Mouse (Mus musculus): ENCODE data around the gene Iqgap2. TPM values are rescaled to one million over a fixed set of nuclear protein-coding genes. Genes with fewer than 3 reads are reported as not detected.

Gene Iqgap2
- polyA plus RNA-seq, 1 experiment from 2014 or later: 16.0 TPM

DNA sequence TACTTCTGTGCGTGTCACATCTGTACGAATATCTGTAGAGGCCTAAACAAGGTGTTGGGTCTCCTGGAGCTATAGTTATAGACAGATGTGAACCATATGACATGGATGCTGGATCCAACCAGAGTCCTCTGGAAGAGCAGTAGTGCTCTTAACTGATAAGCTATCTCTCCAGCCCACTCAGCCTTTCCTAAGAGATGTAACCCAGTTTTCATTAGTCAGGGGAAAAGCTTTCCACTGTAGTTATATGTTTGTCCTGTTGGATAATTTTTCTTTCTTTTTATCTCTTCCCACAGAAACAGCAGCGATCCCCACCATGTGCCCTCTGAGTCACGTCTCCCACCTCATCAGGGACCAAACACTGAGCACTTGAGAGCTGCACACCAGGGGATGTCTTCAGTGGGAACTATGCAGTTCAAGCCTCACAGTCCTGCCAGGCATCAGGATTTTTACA is 212.2 kb downstream of the Iqgap2 start:
- no peaks in the 10 kb centered on the region for H3K9me3 ChIP-seq (replicated peaks)
- H3K4me1 ChIP-seq (replicated peaks): peaks cover 63% of the 10 kb centered on the region
- H3K27me3 ChIP-seq: no peaks in the 10 kb centered on the region
- peak; percentile 99 for ATAC-seq (ENCODE audit: insufficient read depth)
- peak overlapping the region; percentile 56 for H3K4me2 ChIP-seq
- 21% methylated on average over 4 of the region's 4 CpGs for WGBS (ENCODE audit: insufficient replicate concordance)
- peak overlapping the region; percentile 42 for H3K9ac ChIP-seq
- peak overlapping the region; percentile 99 for H3K27ac ChIP-seq (replicated peaks)
- peaks cover 20% of the 10 kb centered on the region for H3K36me3 ChIP-seq (replicated peaks)
- peak overlapping the region; percentile 11 for H3K4me3 ChIP-seq (replicated peaks)

DNA sequence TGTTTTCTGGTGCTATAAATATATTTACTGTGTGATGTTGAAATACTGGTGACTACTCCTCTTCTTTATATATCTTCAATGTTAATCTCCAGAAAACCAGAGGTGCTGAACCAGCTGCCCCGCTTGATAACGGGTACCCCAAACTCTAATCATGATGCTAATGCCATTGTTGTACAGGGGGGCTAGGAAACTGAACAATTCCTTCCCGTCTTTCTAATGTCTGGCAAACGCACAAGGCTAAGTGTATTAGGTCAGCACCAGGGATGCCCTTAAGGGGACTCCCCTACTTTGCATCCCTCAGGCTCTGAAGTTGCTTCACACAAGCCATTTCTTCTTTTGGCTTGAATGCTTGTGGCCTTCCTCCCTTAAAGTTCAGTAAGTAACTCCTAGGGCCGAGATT is 212.6 kb downstream of the Iqgap2 start:
- Histone ChIP-seq H3K27ac (replicated peaks) (peak overlapping the region; percentile 99), H3K9me3 (replicated peaks) (no peaks in the 10 kb centered on the region), H3K4me2 (peak overlapping the region; percentile 56), H3K9ac (peak overlapping the region; percentile 42), H3K4me3 (replicated peaks) (no peak overlapping the region; the same call in 1 of the 2 replicates), H3K4me1 (replicated peaks) (peaks cover 67% of the 10 kb centered on the region), H3K27me3 (no peaks in the 10 kb centered on the region), H3K36me3 (replicated peaks) (peaks cover 18% of the 10 kb centered on the region)
- WGBS (ENCODE audit: insufficient replicate concordance): 34% methylated on average over 5 of the region's 5 CpGs
- ATAC-seq (ENCODE audit: insufficient read depth): peak; percentile 71

DNA sequence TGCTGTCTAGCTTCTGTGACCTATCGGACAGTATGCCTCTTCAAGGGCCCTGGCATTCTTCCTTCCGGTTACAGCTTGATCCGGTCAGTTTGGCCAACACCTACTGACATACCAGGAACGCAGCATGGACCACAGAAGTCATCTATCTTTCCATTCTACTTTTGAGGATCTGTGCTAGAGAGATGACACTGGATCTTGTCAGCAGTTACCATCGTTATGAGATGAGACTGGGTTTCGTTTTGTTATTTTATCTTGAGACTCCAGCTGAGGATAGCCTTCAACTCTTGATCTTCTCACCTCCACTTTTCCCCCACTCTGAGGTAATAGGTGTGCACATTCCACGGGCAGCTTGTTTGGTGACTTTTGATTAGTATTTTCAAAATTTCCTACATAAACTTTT is 219.3 kb downstream of the Iqgap2 start:
- ATAC-seq (ENCODE audit: insufficient read depth): no peak
- Histone ChIP-seq H3K36me3 (replicated peaks) (peaks cover 38% of the 10 kb centered on the region), H3K4me2 (peak overlapping the region; percentile 69), H3K27ac (replicated peaks) (peak overlapping the region; percentile 99), H3K9ac (peak overlapping the region; percentile 62), H3K4me1 (replicated peaks) (peaks cover 72% of the 10 kb centered on the region), H3K27me3 (no peaks in the 10 kb centered on the region), H3K9me3 (replicated peaks) (no peaks in the 10 kb centered on the region), H3K4me3 (replicated peaks) (peak overlapping the region; percentile 55)
- 37% methylated on average over 7 of the region's 7 CpGs for WGBS (ENCODE audit: insufficient replicate concordance)

DNA sequence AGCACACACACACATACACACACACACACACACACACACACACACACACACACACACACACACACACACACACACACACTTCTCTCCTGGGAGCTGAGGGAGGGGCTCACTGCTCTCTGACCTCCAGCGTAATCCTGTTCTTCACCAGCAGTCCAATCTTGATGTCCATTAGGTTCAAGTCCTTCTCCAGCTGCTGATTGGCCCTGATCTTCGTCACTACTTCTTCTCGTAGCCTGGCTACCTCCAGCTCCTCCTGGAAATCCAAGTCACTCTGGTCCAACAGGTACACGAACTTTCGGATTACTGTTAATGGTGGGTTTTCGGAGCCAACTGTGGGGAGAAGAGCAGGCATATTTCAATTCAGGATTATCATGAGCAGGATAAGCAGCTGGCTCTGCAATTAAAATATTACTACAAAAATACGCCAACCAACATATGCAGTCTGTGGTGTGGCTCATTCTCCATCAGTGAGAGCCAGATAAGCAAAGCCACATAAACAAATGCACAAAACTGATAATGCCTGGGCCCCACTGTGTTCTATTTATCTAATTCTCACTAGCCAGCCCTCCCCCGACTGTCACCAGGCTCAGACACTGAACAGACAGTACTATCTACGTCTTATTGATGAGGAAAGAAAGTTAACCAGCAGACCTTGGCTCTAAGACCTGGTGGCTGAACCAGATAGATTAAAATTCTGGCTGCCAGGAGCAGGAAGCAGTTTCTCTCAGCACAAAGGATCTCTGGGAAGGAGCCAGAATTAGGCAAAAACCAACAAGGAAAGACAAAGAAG is 220.4 kb downstream of the Iqgap2 start:
- ATAC-seq (ENCODE audit: insufficient read depth): peak; percentile 94
- Histone ChIP-seq H3K9me3 (replicated peaks) (no peaks in the 10 kb centered on the region), H3K4me1 (replicated peaks) (peaks cover 65% of the 10 kb centered on the region), H3K27me3 (no peaks in the 10 kb centered on the region), H3K4me2 (peak overlapping the region; percentile 69), H3K4me3 (replicated peaks) (peak overlapping the region; percentile 55), H3K9ac (peak overlapping the region; percentile 62), H3K36me3 (replicated peaks) (peaks cover 48% of the 10 kb centered on the region), H3K27ac (replicated peaks) (peak overlapping the region; percentile 99)
- 16% methylated on average over 9 of the region's 9 CpGs for WGBS (ENCODE audit: insufficient replicate concordance)

DNA sequence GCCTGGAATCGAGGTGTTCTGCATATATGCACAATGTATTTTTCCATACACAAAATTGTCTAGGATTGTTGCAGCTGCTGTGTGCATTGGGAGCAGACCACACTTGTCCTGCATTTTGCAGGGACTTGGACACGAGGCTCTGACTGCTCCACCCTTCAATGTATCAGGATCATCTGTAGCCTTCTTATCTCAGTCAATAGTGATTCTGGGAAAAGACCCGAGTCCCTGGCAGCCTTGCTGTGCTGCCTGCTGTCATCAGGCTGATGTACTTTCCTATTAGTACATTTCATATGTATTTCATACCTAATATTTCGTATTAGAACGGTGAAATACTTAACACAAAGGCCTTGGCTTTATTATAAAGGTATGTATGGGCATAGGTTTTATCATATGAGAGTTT is 221.2 kb downstream of the Iqgap2 start:
- Histone ChIP-seq H3K27ac (replicated peaks) (peak overlapping the region; percentile 99), H3K4me1 (replicated peaks) (peaks cover 65% of the 10 kb centered on the region), H3K4me2 (peak overlapping the region; percentile 69), H3K9me3 (replicated peaks) (no peaks in the 10 kb centered on the region), H3K27me3 (no peaks in the 10 kb centered on the region), H3K4me3 (replicated peaks) (peak overlapping the region; percentile 55), H3K36me3 (replicated peaks) (peaks cover 56% of the 10 kb centered on the region), H3K9ac (peak overlapping the region; percentile 62)
- 51% methylated on average over 5 of the region's 5 CpGs for WGBS (ENCODE audit: insufficient replicate concordance)
- ATAC-seq (ENCODE audit: insufficient read depth): peak; percentile 35

DNA sequence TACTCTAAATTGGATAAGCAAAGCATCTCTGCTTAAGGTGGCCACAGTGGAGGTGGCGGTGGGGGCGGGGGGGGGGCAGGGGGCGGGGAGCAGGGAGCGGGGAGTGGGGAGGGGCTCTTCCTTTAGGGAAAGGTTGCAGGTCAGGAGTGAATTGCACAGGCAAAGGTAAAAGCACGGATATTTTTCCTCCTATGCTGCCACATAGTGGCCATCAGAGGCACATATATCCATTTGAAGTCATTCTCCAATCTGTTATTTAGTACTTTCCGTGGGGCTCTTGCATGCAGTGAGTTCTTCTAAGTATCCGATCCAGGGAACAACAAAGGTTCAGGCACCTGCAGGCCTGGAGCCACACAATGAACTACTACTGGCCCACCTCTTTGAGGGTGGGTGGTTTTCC is 224.5 kb downstream of the Iqgap2 start:
- Histone ChIP-seq H3K4me3 (replicated peaks) (no peak overlapping the region), H3K9ac (no peak overlapping the region), H3K36me3 (replicated peaks) (peaks cover 84% of the 10 kb centered on the region), H3K4me2 (no peak overlapping the region), H3K4me1 (replicated peaks) (peaks cover 37% of the 10 kb centered on the region), H3K27me3 (no peaks in the 10 kb centered on the region), H3K9me3 (replicated peaks) (no peaks in the 10 kb centered on the region), H3K27ac (replicated peaks) (0 out of 2 replicates have a peak overlapping the region, but pooled peaks have one; percentile 48)
- ATAC-seq (ENCODE audit: insufficient read depth): no peak
- 41% methylated on average over 7 of the region's 7 CpGs for WGBS (ENCODE audit: insufficient replicate concordance)

DNA sequence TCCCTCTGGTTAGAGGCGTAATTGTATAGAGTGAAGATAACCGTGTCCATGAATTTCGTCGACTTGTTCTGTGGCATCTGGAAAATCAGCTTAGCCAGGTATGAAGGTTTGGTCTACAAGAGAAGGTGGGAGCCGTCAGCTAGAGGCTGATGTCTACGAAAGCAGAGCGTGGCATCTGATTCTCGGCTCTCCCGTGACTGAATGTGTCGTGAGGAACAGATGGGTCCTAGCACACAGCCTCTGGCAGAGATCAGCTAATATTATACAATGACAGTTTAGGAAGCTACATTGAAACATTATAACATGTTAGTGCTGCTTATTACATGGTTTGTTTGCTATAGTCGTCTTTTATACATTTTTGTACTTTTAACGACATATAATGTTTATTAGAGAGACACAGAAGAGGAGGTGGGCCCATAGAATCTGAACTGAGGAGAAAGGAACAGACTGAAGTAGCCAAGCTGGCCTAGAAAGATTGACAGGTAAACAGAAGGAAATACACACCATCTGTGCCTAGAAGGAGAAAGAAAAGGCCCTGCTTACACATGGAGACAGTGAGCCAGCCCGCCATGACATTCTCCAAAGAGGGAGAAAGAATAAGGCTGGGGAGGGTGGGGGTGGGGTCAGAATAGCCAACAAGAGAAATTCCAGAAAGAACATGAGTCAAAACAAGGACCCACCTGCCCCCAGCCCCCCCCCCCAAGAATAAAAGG is 225.9 kb downstream of the Iqgap2 start:
- H3K27ac ChIP-seq (replicated peaks): peak overlapping the region; percentile 20; the same call in 1 of the 2 replicates
- peaks cover 23% of the 10 kb centered on the region for H3K4me1 ChIP-seq (replicated peaks)
- WGBS (ENCODE audit: insufficient replicate concordance): 87% methylated on average over 13 of the region's 13 CpGs
- no peak overlapping the region for H3K9ac ChIP-seq
- no peak for ATAC-seq (ENCODE audit: insufficient read depth)
- no peak overlapping the region for H3K4me2 ChIP-seq
- no peak overlapping the region for H3K4me3 ChIP-seq (replicated peaks)
- H3K36me3 ChIP-seq (replicated peaks): peaks cover 96% of the 10 kb centered on the region
- H3K9me3 ChIP-seq (replicated peaks): no peaks in the 10 kb centered on the region
- no peaks in the 10 kb centered on the region for H3K27me3 ChIP-seq

DNA sequence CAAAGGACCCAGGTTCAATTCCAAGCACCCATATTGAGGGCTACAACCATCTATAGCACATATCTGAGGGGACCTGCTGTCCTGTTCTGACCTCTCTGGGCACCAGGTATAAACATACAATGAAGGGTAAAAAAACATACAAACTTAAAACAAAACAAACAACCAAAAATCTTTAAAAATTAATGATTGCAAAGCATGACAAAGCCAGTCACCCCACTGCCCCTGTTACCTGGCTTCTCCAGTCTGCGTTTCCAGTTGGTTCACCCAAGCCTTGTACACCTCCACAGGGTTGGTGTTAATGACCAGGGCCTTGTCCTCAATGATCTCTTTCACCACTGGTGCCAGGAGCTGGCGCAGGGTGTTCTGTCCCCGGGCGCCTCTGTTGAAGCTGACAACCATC is 227.9 kb downstream of the Iqgap2 start:
- H3K27ac ChIP-seq (replicated peaks): no peak overlapping the region
- no peak for ATAC-seq (ENCODE audit: insufficient read depth)
- 0 out of 2 replicates have a peak, but pooled peaks cover 4% of the 10 kb centered on the region for H3K4me1 ChIP-seq (replicated peaks)
- no peak overlapping the region for H3K4me2 ChIP-seq
- no peak overlapping the region for H3K4me3 ChIP-seq (replicated peaks)
- H3K9me3 ChIP-seq (replicated peaks): no peaks in the 10 kb centered on the region
- no peak overlapping the region for H3K9ac ChIP-seq
- WGBS (ENCODE audit: insufficient replicate concordance): 87% methylated on average over 4 of the region's 4 CpGs
- peaks cover 97% of the 10 kb centered on the region for H3K36me3 ChIP-seq (replicated peaks)
- H3K27me3 ChIP-seq: no peaks in the 10 kb centered on the region

DNA sequence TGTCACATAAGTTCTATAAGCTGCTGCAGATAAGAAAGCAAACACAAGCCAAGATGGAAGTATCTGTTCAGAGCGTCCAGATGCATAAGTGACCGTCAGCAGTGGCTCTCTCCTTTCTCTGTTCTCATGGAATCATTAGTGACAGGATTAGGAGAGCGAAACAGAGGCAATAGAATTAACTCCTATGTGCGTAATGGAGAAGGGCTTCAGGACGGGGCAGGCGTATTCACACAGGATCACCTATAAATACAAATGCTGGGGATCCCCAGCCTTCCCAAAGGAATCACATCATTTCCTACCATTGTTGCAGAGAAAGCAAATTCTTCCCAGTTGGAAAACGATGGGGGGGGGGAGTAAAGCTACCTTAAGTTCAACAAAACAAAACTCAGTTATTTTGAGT is 232.3 kb downstream of the Iqgap2 start:
- H3K4me1 ChIP-seq (replicated peaks): peaks cover 22% of the 10 kb centered on the region
- H3K4me3 ChIP-seq (replicated peaks): no peak overlapping the region
- no peaks in the 10 kb centered on the region for H3K9me3 ChIP-seq (replicated peaks)
- no peaks in the 10 kb centered on the region for H3K27me3 ChIP-seq
- peaks cover 92% of the 10 kb centered on the region for H3K36me3 ChIP-seq (replicated peaks)
- ATAC-seq (ENCODE audit: insufficient read depth): no peak
- H3K27ac ChIP-seq (replicated peaks): no peak overlapping the region
- no peak overlapping the region for H3K4me2 ChIP-seq
- H3K9ac ChIP-seq: no peak overlapping the region
- 68% methylated on average over 7 of the region's 7 CpGs for WGBS (ENCODE audit: insufficient replicate concordance)

DNA sequence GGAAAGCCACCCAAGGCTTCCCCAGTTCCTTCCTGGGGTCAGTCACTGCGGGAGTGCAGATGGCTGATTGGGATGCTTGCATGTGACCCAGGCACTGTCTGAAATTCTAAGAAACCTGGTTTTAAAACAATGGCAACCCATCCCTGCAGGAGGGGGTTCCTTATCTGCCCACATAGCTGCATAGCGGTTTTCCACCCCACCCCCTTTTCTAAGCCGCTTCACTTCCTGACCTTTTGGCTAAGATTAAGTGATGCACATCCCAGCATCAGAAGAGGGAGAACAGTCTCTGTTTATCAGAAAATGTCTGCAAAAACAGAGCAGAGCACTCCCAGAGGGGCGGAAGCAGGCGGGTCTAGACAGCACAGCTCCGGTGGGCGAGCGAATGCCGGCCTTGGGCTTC is 234.6 kb downstream of the Iqgap2 start:
- H3K27ac ChIP-seq (replicated peaks): 0 out of 2 replicates have a peak overlapping the region, but pooled peaks have one; percentile 10
- no peak overlapping the region for H3K9ac ChIP-seq
- H3K4me2 ChIP-seq: peak overlapping the region; percentile 9; the same call in 1 of the 2 replicates
- peaks cover 30% of the 10 kb centered on the region for H3K4me1 ChIP-seq (replicated peaks)
- WGBS (ENCODE audit: insufficient replicate concordance): 16% methylated on average over 9 of the region's 9 CpGs
- H3K4me3 ChIP-seq (replicated peaks): no peak overlapping the region
- no peaks in the 10 kb centered on the region for H3K9me3 ChIP-seq (replicated peaks)
- H3K27me3 ChIP-seq: no peaks in the 10 kb centered on the region
- peaks cover 78% of the 10 kb centered on the region for H3K36me3 ChIP-seq (replicated peaks)
- ATAC-seq (ENCODE audit: insufficient read depth): peak; percentile 84

DNA sequence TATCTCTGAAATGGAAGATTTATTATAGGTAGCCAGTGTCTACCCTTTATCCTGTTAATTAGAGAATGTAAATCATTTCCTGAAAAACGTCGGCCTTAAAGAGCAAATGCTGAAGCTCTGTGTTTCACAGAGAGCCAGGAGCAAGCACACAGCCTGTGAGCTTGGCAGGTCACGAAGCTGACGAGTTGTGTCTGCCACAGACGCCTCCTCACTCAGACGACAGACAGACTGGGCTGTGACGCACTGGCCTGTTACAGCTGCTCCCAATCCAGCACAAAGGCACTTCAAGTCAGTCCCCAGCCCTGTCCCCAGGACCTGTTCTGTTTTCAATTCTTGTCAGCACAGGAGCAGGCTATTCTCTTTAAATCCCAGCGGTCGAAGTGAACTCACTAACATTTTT is 236.4 kb downstream of the Iqgap2 start:
- Histone ChIP-seq H3K4me1 (replicated peaks) (peaks cover 30% of the 10 kb centered on the region), H3K27ac (replicated peaks) (no peak overlapping the region), H3K9me3 (replicated peaks) (no peaks in the 10 kb centered on the region), H3K9ac (no peak overlapping the region), H3K4me2 (no peak overlapping the region), H3K4me3 (replicated peaks) (no peak overlapping the region), H3K36me3 (replicated peaks) (peaks cover 59% of the 10 kb centered on the region), H3K27me3 (no peaks in the 10 kb centered on the region)
- WGBS (ENCODE audit: insufficient replicate concordance): 53% methylated on average over 9 of the region's 9 CpGs
- ATAC-seq (ENCODE audit: insufficient read depth): no peak

All from liver, embryonic 15.5 days (tissue).